Mouse (Mus musculus) liver, embryonic 14.5 days (tissue): ENCODE results near the gene Tmem253.

Source experiments
- CTCF ChIP-seq: IDR thresholded peaks from 2 replicates; pipeline ENCODE4 v1.5.1; 2016; ENCODE audit warnings: antibody characterized with exemption, low read depth, control low read depth
- EP300 ChIP-seq: IDR thresholded peaks from 2 replicates; pipeline ENCODE4 v1.6.1; 2016; ENCODE audit warnings: antibody characterized with exemption, low read depth

DNA sequence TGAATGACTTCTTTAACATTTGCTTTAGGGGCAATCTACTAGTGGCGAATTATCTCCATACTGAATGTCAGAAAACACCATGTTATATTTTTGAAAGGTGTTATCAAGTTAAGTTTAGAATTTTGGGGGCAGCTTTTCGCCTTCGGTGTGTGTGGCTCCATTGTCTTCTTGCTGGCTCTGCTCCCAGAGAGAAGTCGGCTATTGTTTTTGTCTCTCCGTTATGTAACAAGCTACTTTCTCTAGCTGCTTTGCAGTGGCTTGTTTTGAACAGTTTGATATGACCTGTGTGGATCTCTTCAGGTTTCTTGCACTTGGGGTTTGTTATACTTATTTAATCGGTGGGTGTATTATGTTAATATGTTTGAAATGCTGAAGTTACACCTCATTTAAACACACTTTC lies 28.0 kb downstream of the Tmem253 start:
- TF ChIP-seq CTCF, result no peak
- no peak for TF ChIP-seq EP300
